Mouse (Mus musculus) left cerebral cortex, postnatal 4 days (tissue): ENCODE results near the gene Chd9. TPM values are rescaled to one million over a fixed set of nuclear protein-coding genes. Genes with fewer than 3 reads are reported as not detected.

ENCODE experiments used
- DNase-seq: peaks from one replicate; pipeline ENCODE4 v3.0.0-alpha.2; 2022
- intact Hi-C: fragments of 180-260 bp; cut with DNase I; formaldehyde crosslinking; loops from one replicate; pipeline ENCODE4 v1.15.1; 2025
- total RNA-seq, 2 experiments: library from RNA; stranded (reverse); gene quantifications; 2 replicates each; pipeline ENCODE4 v1.2.3; 2021

Chd9 gene
- total RNA-seq = 10 to 100 TPM; 83.3 to 85.0 TPM

DNA sequence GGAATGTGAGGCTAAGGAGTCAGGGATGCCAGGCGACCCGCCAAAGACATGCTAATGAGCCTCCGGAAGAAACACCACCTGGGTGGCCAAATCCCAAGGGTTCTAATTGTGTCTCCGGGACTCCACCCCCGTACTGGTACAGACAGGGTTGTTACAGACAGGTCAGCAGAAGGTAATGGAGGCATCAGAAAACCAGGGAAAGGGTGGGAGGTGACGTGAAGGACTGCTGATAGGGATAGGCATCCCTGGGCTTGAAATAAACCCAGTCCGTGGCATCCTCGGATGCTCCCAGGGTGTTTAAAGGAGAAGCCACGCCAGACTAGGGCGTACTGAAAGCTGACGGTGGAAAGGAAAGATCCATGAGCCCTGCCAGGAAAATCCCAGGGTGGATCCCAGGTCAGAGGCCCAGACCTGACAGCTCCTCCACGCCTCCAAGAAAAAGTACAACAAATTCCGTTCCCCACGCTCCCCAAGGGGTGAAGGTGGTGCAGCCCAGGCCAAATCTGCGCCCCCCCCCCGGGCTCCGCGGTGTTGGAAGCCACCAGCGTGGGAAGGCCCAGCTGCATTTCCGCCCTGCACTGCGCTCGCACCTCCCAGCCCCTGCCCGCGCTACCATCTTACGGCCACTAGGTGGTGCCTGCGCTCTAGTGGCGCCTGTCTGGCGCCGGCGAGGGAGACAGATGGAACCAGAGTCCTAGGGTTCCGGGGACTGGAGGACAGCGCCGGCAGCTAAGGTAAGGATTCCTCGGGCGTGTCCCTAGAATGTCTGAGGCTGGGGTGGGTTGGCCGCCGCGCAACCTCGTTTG lies at the start of gene Chd9:
Gene Chd9 (plus strand): TSS at position 172 of the 806 bp plus-strand sequence.
- intact Hi-C loops = loop anchor here (2.0 to 10.0 kb wide), 3 partner anchors 79 to 186 kb away; no protein-coding TSS in a partner anchor
- DNase-seq = peak; percentile 95

DNA sequence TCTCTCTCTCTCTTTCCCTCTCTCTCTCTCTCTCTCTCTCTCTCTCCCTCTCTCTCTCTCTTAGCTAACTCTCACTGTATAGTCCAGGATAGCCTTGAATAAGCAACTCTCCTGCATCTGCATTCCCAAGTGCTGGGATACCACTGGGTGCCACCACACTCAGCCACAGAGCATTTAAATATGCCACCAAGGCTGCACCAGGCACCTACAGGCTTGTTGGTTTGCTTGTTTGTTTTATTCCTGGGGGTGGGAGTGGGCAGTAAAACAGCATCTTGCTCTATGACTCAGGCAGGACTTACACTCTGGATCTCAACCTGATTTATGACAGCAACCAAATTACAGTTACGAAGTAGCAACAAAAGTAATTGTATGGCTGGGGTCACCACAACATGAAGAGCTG lies 36.5 kb upstream of the Chd9 start:
- intact Hi-C loops = loop anchor here (2.0 to 5.0 kb wide), 2 partner anchors 134 to 943 kb away; no protein-coding TSS in a partner anchor
- DNase-seq = no peak

DNA sequence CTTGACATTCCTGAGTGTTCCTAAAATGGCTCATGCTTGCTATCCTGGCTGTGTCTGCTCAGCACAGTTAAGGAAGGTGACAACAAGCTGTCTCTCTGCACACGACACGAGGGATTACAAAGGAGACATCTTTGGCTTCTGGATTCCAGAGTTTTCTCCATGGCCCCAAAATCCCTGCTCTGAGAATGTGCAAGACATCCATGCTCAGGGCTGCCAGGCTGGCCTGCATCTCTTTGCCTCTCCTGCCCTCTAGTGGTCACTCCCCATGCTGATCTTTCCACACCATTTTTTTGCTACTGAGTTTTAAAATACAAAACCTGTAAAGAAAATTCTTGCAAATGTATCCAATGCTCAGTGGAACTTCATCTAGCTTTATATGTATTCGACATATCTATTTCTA lies 34.4 kb upstream of the Chd9 start:
- intact Hi-C loops = loop anchor here (2.0 to 5.0 kb wide), 2 partner anchors 136 to 945 kb away; no protein-coding TSS in a partner anchor

GRCm38 (mm10) chr8:90794990-90795861 lies 32.9 kb upstream of the Chd9 start:
- peak; percentile 71 for DNase-seq
- intact Hi-C loops = loop anchor here (5.0 kb wide), 1 partner anchor 138 kb away; no protein-coding TSS in a partner anchor

More for the DNA sequence above, 34.4 kb upstream of the Chd9 start:
- DNase-seq = peak; percentile 83

DNA sequence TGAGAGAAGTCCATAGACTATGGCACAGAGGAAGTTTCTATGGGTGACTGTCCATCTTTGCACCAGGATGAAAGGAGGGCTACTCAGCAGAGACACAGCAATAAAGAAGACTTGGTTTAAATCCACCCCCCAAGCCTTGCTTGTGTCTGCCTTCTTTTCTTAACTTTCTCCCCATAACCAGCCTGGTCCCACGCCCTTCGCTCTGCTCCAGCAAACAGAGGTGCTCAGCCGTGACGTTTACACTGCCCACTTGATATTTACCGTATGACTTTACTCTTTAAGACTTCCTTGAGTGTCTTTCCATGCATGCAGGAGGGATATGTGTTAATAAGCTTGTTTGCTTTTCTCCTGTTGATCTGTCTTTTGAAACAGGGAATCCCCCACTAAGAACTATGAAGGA lies 28.7 kb upstream of the Chd9 start:
- no peak for DNase-seq
- intact Hi-C loops = no loop called here

DNA sequence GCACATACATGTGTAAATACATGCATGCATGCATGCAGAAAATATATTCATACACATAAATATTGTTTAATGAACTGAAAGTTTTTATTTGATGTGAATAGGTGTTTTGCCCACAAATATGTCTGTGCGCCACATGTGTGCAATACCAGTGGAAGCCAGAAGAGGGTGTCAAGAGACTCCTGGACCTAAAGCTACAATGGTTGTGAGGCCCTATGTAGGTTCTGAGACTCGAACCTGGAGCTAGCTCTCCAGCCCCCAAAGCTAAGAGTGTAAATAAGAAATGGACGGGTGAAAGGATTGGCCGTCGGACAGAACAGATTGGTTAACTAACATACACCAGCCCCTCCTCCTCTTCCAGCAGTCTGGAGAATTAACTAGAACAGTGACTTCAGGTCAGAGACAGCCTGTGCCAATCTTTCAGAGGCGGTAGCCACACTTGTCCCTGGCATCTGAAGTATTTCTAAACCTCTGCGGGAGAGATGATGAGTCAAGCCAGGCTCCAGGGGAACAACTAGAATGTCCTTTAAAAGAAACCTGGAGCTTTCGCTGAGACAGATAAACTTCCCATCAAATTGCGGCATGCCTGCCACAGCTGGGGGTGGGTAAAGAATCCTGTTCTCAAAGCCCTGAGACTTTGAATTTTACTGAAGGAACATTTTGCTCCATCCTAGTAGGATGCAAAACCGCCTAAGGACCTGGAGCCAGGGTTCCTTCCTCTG lies 14.4 kb upstream of the Chd9 start:
- peak; percentile 5 for DNase-seq
- intact Hi-C loops = no loop called here

DNA sequence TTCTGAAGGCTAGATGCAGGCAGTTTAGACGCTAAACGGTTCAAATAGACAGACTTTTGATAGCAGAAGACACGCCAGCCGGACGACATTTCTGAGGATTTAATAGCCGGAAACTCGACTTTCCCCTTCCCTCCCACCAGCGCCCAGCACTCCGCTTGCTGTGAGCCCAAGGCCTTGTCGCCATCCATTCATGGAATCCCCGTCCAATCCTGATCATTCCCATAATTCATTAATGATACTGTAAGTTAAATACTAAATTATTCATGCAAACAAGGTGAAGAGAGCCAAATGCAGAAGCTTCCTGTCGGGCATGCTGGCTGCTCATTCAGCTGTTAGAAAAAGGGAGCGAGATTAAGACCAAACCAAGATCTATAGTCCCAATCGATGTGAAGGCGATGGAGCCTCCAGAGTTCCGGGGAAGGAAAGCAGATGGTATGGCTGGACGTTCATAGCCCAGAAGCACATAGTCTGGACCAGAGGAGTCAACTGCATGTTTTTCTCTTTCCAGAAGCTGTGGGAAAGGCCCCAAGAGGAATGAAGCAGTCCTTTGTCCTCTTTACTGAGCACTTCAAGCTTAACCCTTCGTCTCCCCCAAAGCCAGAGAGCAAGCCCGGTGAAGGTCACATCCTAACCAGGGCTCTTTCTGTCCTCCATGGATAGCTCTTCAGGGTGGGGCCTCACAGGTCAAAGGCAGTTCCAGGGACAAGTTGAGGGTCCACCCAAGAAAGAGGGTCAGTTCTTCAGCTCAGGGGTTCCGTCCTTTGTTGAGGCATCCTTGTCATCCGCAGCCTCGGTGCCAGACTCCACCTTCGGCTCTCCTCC lies 11.9 kb upstream of the Chd9 start:
- intact Hi-C loops = no loop called here
- DNase-seq = peak; percentile 8

GRCm38 (mm10) chr8:90817293-90817692 lies 10.9 kb upstream of the Chd9 start, which contains the start of gene Gm19935:
Gm19935 (minus strand) TSS chr8:90817393.
- intact Hi-C loops = no loop called here
- DNase-seq = no peak

DNA sequence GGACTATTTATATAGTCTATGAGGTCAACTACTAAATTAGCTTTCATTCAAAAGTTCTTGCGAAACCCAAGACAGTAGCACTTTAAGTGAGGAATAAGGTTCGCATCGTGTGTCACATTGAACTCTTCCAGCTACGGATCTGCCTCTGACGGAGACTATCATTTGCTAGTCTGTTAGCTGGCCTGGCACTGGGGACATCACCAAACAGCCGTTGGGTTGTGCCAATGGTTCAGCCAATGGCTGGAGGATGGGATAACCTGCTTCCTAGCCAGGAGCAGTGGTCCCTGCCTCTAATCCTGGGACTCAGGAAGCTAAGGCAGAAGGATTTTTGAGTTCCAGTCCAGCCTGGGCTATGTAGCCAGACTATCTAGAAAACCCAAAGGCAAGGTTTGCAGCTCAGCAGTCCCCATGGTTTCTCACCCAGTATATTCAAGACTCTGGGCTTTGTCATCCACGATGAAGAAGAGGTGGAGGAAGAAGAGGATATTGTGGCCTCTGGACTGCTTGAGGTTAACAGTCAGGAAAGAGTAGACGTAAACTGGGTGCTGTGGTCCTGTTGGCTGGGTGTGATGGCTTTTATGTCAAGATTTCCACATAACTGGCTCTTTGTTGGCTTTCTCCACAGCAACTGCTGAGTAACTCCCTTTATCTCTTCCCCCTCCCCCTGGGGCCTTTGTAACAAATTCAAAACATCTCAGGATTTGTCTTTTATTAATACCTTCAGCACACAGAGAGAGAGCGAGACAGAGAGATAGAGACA lies 8.4 kb upstream of the Chd9 start:
- intact Hi-C loops = loop anchor here (10.0 kb wide), 1 partner anchor 195 kb away; no protein-coding TSS in a partner anchor

DNA sequence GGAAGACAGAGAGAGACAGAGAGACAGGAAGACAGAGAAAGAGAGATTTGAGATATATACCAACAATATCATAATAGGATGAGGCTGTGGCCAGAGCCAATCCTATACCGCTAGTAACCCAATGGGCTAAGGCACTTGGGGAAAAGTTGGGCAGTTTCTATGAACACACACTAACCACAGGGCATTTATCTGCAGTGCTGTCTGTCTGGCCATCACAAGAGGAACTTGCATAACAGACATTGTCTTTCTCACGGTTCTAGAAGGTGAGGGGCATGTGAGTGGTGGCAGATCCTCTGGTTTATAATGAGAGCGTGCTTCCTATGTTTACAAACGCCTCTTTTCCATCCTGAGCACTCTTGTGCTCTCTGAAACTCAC lies 7.8 kb upstream of the Chd9 start:
- no peak for DNase-seq
- intact Hi-C loops = loop anchor here (10.0 kb wide), 1 partner anchor 194 kb away; no protein-coding TSS in a partner anchor

More for the DNA sequence above, 8.4 kb upstream of the Chd9 start:
- DNase-seq = no peak

GRCm38 (mm10) chr8:90822443-90822842 lies 5.7 kb upstream of the Chd9 start:
- intact Hi-C loops = loop anchor here (10.0 kb wide), 1 partner anchor 192 kb away; no protein-coding TSS in a partner anchor
- DNase-seq = no peak

- DNase-seq = no peak
- intact Hi-C loops = loop anchor here (5.0 to 10.0 kb wide), 2 partner anchors 82 to 189 kb away; no protein-coding TSS in a partner anchor
Observed at GRCm38 (mm10) chr8:90825459-90825871, 2.7 kb upstream of the Chd9 start.

DNA sequence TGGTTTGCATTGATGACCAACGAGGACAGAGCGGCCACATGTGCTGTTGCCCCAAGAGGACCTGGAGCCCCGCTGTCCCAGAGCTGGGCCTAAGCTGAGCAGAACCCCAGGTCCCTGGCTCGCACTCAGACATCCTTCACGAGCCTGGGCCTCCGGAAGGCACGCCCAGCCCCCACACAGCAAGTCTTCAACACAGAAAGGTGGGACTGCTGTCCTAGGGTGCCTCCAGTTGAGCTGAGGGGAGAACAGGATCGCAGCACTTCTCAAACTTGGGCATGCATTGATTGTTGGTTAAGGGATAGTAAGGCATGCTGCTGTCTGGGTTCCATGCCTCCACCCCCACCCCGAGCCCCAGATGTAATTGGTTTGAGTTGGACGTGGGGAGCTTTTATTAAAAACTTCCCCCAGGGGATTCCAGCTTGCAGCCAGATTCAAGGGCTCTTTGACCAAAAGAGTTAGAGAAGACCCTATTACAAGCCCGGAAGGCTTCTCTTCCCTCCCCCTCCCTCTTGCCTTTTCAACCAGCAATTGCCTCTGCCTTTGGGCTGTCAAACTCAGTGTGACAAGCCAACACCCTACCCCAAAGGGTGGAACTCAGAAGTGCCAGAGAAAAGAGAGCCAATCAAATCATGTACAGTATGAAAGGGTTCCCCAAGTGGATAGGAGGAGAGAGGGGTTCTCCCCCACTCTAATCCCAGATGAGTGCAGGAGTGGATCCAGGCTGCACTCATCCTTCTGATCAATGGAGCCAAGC lies 1.0 kb downstream of the Chd9 start:
- peak; percentile 19 for DNase-seq
- intact Hi-C loops = loop anchor here (2.0 to 10.0 kb wide), 3 partner anchors 78 to 186 kb away; no protein-coding TSS in a partner anchor

GRCm38 (mm10) chr8:90829825-90830224 lies 1.7 kb downstream of the Chd9 start:
- intact Hi-C loops = loop anchor here (2.0 to 10.0 kb wide), 3 partner anchors 77 to 185 kb away; no protein-coding TSS in a partner anchor
- no peak for DNase-seq

GRCm38 (mm10) chr8:90830980-90831379 lies 2.8 kb downstream of the Chd9 start:
- DNase-seq = no peak
- intact Hi-C loops = no loop called here

DNA sequence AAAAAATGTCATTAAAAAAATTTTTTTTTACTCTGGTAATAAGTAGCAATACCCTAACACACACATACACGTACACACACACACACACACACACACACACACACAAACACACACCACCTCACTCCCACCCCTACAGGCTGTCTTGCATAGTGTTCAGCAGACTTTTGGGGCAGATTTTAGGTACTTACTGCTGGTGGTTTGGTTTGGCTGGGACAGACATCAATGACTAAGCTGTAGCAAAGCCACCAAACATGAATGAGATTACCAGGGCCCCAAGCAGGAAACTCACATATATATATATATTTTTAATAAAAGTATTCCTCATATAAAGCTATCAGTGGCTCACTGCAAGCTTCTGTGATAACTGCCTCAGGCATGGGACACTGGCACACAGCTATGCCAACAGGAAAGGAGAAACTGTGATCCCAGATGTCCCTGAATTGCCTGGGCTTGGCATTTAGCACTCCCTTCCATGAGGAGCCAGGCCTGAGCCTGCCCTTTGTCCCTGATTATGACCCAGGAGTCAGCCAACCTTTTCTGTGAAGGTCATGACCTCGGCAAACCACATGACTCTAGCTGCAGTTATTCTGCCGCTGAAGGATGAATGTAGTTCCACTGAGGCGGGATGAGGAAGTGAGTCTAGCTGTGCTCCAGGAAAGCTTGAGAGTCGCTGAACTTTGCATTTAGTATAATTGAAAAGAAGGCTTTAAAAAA lies 4.6 kb downstream of the Chd9 start:
- no peak for DNase-seq
- intact Hi-C loops = no loop called here

GRCm38 (mm10) chr8:90833628-90834320 lies 5.6 kb downstream of the Chd9 start:
- intact Hi-C loops = no loop called here
- DNase-seq = no peak
